Mouse (Mus musculus) cerebellum, adult 2 months (tissue): ENCODE measurements at regions not wholly inside any gene's neighbourhood (a gene's known extent, or its start where the extent isn't known, plus 50 kb on each side); places are given as distances from the start of the nearest gene placed in this dataset.

Source experiments
- DNase-seq, 2 experiments: peaks; one replicate each; pipeline ENCODE4 v3.0.0; 2021
- H3K27ac ChIP-seq: fragments of 200-500 bp; 2 replicates; pipeline ENCODE4 v1.5.1; 2012; ENCODE audit warnings: low read length, control low read depth, inconsistent platforms; ENCODE audit not compliant: insufficient read depth
- H3K27me3 ChIP-seq: fragments of 200-500 bp; 2 replicates; pipeline ENCODE4 v1.6.1; 2012; ENCODE audit warnings: inconsistent platforms, mild to moderate bottlenecking, low read length, moderate library complexity; ENCODE audit not compliant: control insufficient read depth, insufficient read depth
- H3K4me1 ChIP-seq: fragments of 200-500 bp; 2 replicates; pipeline ENCODE4 v1.6.1; 2011; ENCODE audit warnings: low read length; ENCODE audit not compliant: control insufficient read depth, insufficient read depth
- H3K4me3 ChIP-seq: fragments of 200-500 bp; replicated peaks from 2 replicates; pipeline ENCODE3; 2011; ENCODE audit warnings: mild to moderate bottlenecking, low read depth, low read length, control low read depth; ENCODE audit not compliant: insufficient read depth
- CTCF ChIP-seq: fragments of 200-500 bp; IDR thresholded peaks from 2 replicates; pipeline ENCODE4 v1.5.1; 2011; ENCODE audit warnings: low read depth, mild to moderate bottlenecking, control low read depth, low read length, moderate library complexity, borderline replicate concordance; ENCODE audit not compliant: insufficient read depth
- POLR2A ChIP-seq: fragments of 200-500 bp; IDR thresholded peaks from 2 replicates; pipeline ENCODE4 v1.6.1; 2011; ENCODE audit warnings: low read length, control low read depth, borderline replicate concordance; ENCODE audit not compliant: insufficient read depth
- WGBS: fragments of 180-500 bp; shearing (Covaris S2); methylation state at CpG from one replicate; pipeline ENCODE4 v1.1.7; 2018; 5-methylcytosine and 5-hydroxymethylcytosine counted together

- H3K4me1 ChIP-seq: no peaks in the 10 kb centered on the region
- no peak overlapping the region for H3K27ac ChIP-seq
- H3K4me3 ChIP-seq: no peak overlapping the region
- WGBS: 83% methylated on average over 12 of the region's 12 CpGs
- no peaks in the 10 kb centered on the region for H3K27me3 ChIP-seq
- no peak for DNase-seq
- TF ChIP-seq CTCF (no peak), POLR2A (no peak)
Measured at GRCm38 (mm10) chr12:56448786-56449564, 87.7 kb downstream of the Nkx2-1 start.

DNA sequence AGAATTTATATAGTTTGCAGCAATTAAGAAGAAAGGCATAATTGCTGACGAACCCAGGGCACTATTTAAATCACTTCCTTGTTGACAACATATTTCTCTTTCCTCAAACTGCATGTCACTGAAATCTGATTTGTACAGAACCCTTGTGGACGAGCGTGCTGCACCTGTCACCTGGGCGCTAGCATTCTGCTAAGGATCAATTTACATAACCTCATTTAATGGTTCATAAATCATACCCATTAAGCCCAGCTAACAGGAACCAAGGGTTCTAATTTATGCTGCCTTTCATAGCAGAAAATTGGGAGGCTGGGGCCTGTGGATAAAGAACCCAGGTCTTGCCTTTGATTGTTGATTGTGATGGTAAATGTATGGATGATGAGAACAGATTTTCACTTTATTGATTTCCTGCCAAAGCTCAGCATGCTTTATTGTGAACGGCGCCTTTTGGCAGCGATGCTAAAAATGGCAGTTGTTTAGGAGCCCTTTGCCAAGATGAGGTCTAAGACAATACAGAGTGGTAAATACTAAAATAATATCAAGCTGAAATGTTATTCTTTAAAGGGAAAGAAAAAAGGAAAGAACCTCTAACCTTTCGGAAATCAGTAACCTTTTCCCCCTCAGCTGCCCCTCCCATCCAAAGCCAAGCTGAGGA is 95.4 kb downstream of the Nkx2-1 start:
- no peak overlapping the region for H3K4me3 ChIP-seq
- 16% methylated on average over 8 of the region's 8 CpGs for WGBS
- TF ChIP-seq CTCF (no peak), POLR2A (no peak)
- H3K27ac ChIP-seq: no peak overlapping the region
- no peaks in the 10 kb centered on the region for H3K4me1 ChIP-seq
- DNase-seq: peak in 1 of 2 experiments; percentile 35
- no peaks in the 10 kb centered on the region; the same call in 1 of the 2 replicates for H3K27me3 ChIP-seq

DNA sequence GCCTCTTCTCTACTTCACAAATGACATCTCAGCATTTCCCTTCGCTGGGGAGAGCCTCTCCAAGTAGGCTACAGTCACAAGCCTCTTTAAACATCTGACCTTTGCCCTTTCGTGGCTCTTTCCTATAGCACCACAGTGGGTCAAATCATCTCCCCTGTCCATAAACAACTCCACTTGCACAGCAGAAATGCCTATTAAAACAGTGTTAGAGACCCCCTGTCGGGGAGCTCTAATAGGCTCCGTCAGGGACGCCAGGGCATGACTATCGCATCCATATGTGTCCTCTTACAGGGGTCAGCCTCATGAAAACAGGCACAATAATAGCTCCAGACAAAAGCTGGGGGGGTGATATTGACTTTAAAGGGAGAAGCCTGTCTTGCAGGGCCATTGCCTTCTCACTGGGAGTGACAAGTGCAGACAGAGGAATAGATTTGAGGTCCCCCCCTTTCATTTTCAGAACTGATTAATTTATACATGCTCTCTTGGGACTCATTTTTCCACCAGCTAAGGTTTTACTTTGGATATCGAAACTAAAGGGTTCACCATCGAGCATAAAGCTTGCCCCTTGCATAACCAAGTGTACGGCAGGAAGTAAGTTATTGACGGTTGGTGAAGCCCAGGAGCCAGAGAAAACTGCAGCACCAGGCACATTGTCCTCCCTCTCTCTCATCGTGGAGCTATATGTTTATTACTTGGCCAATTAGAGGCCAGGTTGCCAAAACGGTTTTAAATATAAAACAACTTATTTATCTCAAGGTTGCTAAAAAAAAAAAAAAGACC is 94.6 kb upstream of the Mbip start:
- Histone ChIP-seq H3K4me3 (no peak overlapping the region), H3K27ac (no peak overlapping the region), H3K27me3 (no peaks in the 10 kb centered on the region; the same call in 1 of the 2 replicates), H3K4me1 (no peaks in the 10 kb centered on the region)
- TF ChIP-seq POLR2A (no peak), CTCF (no peak)
- DNase-seq: no peak
- 51% methylated on average over 12 of the region's 12 CpGs for WGBS

GRCm38 (mm10) chr12:56438384-56438783 is 92.7 kb upstream of the Mbip start:
- TF ChIP-seq POLR2A (no peak), CTCF (no peak)
- no peaks in the 10 kb centered on the region for H3K4me1 ChIP-seq
- no peak for DNase-seq
- H3K27me3 ChIP-seq: no peaks in the 10 kb centered on the region; the same call in 1 of the 2 replicates
- H3K27ac ChIP-seq: no peak overlapping the region
- 95% methylated on average over 3 of the region's 3 CpGs for WGBS
- no peak overlapping the region for H3K4me3 ChIP-seq

DNA sequence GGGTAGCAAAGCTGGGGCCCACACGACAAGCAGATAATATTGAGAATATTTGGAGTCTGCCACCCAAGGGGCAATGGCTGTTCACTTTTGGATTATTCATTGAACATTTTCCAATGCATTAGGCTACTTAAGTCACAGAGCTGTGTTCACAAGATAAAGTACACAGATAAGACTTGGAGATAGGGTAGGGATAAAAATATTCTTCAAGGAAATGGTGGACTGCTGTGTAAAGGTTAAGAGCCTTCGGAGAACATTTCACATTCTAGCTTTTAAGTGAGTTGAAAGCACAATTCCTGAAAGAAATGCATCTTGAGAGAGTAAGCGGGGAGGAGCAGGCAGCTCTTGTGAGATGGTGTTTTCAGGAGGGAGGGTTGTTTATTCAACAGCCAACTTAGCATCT is 92.3 kb upstream of the Mbip start:
- H3K27me3 ChIP-seq: no peaks in the 10 kb centered on the region; the same call in 1 of the 2 replicates
- 96% methylated on average over 3 of the region's 3 CpGs for WGBS

GRCm38 (mm10) chr12:56426681-56427246 is 81.1 kb upstream of the Mbip start:
- no peak overlapping the region for H3K4me3 ChIP-seq
- H3K4me1 ChIP-seq: no peaks in the 10 kb centered on the region
- DNase-seq: no peak
- 68% methylated on average over 9 of the region's 9 CpGs for WGBS
- H3K27ac ChIP-seq: no peak overlapping the region
- TF ChIP-seq POLR2A (no peak), CTCF (no peak)
- no peaks in the 10 kb centered on the region for H3K27me3 ChIP-seq

More for the DNA sequence above, 92.3 kb upstream of the Mbip start:
- no peak for DNase-seq
- Histone ChIP-seq H3K4me1 (no peaks in the 10 kb centered on the region), H3K27ac (no peak overlapping the region), H3K4me3 (no peak overlapping the region)
- TF ChIP-seq CTCF (no peak), POLR2A (no peak)

DNA sequence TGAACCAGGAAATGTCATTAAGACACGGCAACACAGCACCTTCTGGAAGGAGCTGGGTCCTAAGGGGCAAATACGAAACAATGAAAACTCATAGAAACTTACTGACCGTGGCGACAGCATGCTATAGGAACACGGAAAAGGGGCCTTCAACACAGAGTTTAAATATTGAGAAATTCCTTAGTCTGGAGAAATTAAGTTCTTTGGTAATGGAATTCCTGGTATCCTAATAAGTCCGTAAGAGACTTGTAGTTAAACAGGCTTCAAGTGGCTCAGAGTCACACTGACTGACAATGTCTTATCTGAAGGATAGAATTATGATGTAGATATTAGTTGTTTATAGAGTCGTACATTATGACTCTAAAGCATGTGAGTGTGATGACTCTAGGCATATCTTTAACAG is 70.4 kb upstream of the Mbip start:
- H3K27ac ChIP-seq: no peak overlapping the region
- TF ChIP-seq POLR2A (no peak), CTCF (no peak)
- DNase-seq: no peak
- H3K27me3 ChIP-seq: no peaks in the 10 kb centered on the region
- WGBS: 94% methylated on average over 7 of the region's 7 CpGs
- peaks cover 7% of the 10 kb centered on the region for H3K4me1 ChIP-seq
- H3K4me3 ChIP-seq: no peak overlapping the region
